Mouse (Mus musculus): ENCODE results near the gene Cntnap2.

Gene Cntnap2

DNA sequence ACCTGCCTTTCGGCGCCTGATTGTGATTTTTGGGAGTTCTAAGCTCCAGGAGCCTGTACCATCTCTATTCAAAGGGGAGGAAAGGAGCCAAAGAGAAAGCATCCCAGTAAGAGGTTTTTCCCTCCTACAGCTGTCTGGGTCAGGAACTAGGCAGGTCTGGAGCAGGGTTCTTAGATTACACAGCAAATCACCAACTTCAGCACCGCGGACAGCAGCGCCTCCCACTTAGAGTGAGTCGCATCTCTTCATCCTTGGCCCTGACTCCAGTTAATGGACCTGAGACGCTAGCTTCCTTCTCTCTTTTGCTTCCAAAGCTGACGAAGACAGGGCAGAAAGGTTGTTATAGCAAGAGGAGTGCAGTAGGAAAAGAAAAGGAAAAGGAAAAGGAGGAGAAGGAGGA, at the start of gene Cntnap2:
Gene Cntnap2 (plus strand): TSS at position 267 of the 400 bp plus-strand sequence.
- peak; percentile 64 for ATAC-seq (ENCODE audit: insufficient number of reproducible peaks, low FRiP score, low TSS enrichment)

DNA sequence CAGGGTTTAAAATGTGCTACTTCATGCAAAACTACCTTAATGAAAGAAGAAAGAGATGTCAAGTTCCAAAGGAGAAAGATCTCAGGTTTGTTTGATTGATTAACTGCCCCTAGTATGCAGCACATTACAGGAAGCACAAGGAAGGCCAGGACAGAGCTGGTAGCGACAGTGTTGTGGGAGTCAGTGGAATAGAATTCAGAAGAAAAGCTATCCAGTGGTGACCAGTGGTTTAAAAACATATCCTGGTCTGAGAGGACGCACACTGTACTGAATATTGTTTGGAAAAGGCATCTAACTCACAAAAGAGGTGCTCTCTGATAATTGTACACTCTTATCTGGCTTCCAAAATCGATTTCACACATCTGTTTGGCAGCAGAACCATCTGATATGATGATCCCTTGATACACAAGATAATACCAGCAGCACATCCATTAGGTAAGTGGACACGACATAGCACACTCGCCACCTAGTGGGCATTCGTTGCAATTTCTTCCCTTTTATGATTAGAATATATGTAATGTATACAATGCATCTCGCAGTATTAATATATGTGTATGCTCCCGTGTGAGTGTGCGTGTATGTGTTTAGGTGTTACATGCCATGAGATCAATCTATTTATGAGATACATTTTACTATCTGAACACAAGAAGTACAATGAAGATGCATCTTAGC, 33.0 kb upstream of the Cntnap2 start:
- peak; percentile 79 for ATAC-seq (ENCODE audit: insufficient number of reproducible peaks, low FRiP score, low TSS enrichment)

DNA sequence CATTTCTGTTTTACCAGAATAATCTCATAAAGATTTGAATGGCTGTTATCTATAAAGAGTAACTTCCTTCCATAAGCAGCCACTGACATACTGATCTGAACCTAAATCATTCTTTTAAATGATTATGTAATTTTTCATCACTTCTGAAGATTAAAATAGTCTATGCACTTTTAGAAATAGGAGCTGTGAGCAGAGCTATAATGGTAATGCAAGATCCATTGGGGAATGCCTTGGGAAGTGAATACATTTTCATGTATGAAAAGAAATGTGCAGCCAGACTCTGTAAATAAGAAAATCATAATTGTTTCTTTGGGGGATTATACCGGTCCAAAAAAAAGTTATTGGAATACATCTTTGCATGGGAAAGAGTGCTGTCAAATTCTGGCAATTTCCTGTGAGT, 19.7 kb upstream of the Cntnap2 start:
- ATAC-seq (ENCODE audit: insufficient number of reproducible peaks, low FRiP score, low TSS enrichment), result no peak

DNA sequence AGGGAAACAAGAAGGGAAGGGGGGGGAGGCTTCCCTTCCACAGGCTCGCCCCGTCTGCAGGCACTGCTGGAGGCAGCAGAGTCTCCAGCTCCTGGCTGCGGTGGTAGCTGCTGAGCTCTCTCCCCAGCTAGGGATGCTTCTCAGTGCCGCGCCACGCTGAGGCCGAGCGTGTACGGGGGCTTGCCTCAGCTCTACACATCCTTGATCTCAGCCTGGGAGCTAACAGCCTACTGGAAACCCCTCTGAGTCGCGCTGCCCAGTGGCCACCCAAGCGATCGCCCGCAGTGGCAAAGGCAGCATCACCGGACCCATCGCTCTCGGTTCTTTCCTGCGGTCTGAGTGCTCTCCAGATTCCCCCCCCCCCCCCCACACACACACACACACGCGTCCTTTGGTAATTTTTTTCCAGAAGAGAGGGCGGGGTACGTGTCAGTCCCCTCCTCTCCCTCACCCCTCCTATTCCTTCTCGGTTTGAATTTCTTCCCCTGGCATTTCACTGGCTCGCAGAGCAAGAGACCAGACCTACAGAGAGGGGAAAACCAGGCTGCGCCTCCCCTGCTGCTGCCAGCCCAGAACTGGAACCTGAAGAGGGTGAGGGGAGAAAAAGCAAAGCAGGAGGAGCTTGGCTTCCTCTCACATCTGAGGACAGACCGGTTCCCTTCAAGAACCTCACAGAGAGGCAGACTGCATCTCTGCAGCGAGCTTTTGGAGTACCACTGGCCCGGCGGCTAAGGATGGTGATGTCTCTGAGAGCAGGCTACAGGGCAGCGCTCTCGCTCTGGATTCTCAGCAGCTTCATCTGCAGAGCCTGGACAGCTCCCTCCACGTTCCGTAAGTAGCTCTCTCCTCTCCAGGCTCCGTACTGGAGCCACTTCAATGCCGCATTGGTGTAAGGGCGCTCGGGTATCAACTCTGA, 657 bp downstream of the Cntnap2 start:
- ATAC-seq (ENCODE audit: insufficient number of reproducible peaks, low FRiP score, low TSS enrichment), result peak; percentile 89

DNA sequence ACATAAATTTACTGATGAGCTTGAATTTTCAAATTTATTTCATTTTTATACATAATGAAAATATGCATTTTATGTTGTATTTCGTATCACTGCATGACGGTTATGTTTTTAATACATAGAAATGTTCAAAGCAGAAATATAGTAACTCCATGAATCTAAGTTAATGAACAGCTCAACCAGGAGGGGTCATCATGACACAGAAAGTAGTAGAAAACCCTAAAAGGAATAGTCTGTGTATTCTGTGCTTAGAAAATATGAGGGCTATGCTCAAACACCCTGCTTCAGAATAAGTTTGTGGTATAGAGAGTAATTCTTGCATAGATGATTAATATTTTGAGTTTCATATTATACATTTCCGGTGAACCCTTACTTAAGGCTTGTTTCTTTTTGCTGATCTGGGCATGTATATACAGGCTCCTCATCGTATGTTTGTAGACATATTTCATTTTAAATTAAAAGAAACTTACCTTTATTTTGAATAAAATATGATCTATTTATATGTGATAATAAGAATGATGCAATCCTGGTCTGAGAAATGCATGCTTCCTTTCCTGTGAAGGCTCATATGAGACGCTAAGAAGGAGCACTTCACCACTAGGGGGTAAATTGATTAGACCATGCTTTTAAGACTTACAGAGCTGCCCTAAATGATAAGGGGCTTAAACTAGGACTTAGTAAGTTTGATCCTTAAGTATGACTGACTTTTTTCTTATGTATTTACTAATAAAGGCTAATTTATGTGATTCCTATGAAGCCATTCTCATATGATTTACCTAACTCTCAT, 3.2 kb downstream of the Cntnap2 start:
- no peak for ATAC-seq (ENCODE audit: insufficient number of reproducible peaks, low FRiP score, low TSS enrichment)

DNA sequence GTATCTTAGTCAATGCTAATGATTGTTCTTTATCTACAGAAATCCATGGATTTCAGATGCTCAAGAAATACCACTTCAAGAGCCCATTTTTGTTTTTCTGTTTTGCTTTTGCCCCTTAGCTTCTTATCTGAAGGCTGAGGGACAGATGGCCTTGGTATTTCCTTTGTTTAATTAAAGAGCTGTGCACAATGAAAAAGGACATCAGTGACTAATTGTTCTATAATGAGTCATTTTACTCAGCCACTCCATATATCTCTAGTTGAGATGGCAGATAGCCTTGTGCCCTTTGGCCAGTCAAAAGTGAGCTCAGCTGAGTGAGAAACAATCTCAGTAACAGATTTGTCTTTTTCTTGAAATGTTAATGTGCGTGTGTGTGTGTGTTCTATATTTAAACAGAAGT, 29.1 kb downstream of the Cntnap2 start:
- peak; percentile 58; the same call in 1 of the 2 replicates for ATAC-seq (ENCODE audit: insufficient number of reproducible peaks, low FRiP score, low TSS enrichment)

DNA sequence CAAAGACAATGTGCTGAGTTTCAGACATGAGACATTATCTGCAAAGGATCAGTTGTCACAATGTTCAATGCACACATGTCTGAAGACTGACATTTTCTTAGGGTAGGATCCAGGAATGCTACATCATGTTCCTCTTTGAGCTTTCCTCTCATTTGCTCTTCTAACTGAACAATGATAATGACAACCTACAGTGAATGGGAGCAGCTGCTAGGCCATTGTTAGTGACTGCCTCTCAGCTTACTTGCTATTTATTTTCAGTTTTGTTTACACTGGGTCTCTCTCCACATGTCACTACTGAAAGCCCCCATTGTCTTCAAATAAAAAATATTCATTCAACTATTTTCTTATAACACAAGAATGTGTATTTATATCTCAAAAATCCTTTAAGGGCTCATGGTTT, 54.5 kb downstream of the Cntnap2 start:
- no peak for ATAC-seq (ENCODE audit: insufficient number of reproducible peaks, low FRiP score, low TSS enrichment)

DNA sequence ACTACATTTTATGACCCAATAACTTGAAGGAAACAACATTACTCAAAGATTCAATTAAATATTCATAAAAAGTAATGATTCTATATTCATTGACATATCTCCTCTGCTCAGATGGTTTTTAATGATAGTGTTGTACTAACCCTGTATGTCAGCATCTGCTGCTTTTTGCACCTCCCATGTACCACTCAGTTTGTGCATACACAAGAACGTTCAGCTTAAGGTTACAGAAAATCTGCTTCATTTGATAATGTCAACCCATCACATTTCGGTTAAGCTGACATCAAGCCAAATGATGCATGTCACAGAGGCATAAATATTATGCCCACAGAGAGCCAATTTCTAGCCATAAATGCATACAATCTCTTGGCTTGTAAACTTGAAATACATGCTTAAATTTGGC, 85.7 kb downstream of the Cntnap2 start:
- no peak for ATAC-seq (ENCODE audit: insufficient number of reproducible peaks, low FRiP score, low TSS enrichment)

DNA sequence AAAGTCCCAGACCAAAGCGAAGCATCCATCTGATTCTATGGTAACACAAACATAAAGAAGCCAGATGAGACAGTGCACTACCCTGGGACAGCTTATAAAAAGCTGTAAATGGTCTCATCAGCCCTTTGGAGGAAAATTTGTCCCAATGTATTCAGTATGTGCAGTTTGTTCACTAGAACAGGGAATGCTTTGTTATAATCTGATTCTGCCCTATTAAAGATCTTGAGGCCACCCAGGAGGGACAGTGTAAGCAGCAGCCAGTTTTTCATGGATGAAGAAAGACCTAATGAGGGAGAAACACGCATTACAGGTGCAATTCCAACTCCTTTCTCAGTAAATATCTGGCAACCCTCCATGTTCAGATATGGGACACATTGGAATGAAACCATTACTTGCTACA, 145.9 kb downstream of the Cntnap2 start:
- peak; percentile 20; the same call in 1 of the 2 replicates for ATAC-seq (ENCODE audit: insufficient number of reproducible peaks, low FRiP score, low TSS enrichment)

DNA sequence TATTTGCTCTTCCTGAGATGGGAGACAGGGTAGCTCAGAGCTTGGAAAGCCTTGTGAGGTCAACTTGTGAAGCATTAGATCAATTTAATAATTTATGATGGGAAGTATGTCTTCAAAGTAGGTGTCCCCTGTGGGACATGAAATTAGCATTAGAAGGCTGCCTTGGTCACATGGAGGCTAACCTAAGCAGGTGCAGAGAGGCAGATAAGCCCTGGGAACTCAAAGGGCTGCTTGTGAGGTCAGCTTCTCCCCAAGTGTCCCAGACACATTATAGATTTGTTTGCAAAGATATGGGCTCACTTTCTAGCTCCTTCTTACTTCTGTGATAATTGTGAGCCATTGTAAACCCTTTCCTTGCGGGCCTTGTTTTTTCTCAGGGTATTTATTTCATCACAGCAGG, 155.2 kb downstream of the Cntnap2 start:
- no peak for ATAC-seq (ENCODE audit: insufficient number of reproducible peaks, low FRiP score, low TSS enrichment)

DNA sequence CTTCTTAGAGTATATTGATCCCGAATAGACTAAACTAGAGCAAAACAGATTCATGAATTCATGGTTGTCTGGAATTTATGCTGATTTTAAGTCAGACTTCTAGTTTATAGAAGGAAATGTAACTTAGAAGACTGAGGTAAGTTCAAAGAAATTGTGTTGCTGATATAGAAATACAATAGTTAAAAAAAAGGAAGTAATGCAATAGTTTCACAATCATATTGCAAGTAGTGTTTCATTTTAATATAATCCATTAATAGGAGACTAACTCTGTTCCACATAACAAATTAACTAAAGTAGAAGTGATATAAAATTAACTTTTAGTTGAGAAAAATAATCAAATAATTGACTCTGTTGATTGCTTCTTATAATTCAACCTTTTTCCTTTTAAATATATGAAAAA, 169.8 kb downstream of the Cntnap2 start:
- ATAC-seq (ENCODE audit: insufficient number of reproducible peaks, low FRiP score, low TSS enrichment), result no peak

DNA sequence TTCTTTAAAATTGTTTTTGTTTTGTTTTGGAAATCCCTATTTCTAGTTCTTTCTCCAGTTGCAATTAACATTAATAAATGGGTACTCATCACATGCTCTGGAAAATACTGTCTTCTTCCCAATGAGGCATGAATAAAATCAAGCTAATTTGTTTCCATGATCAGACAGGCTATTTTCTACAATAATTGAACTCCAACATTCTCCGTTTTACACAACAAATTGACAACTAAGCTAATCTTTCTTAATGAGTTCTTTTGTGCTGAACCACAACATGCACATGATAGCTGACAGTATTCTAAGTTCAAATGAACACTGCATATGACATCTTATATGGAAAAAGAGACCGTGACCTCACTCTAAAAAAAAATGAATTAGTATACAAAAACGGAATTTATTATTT, 173.4 kb downstream of the Cntnap2 start:
- ATAC-seq (ENCODE audit: insufficient number of reproducible peaks, low FRiP score, low TSS enrichment), result no peak

DNA sequence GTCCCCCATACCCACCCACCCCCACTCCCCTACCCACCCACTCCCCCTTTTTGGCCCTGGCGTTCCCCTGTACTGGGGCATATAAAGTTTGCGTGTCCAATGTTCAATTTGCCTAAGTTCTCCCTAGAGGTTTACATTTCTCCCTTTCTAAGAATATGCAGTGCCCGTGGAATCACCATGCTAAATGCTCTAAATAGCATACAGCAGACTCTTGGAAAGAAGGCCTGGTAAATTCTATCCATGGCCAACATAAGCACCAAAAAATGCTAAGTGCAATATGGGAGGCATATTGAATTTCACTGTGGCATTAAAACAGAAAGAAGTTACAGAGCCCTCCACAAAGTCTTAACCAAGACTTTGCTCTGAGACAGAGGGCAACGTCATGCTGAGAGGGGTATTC, 177.4 kb downstream of the Cntnap2 start:
- no peak for ATAC-seq (ENCODE audit: insufficient number of reproducible peaks, low FRiP score, low TSS enrichment)

DNA sequence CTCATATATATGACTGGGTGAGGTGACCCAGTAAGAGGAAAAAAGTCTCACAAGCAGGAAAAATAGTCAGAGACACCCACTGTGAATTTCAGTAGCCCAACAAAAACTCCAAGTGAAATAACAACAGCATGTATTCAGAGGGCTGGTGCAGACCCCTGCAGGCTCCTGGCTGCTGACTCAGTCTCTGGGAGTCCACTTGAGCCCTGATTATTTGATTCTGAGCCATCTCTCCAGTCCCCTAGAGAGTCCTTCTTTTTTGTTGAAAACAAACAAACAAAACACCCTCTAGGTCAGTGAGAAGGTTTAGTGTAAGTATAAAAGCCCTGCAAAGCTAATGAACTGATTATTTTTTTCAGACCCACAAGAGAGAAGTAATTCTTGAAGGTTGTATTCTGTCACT, 179.0 kb downstream of the Cntnap2 start:
- 0 out of 2 replicates have a peak, but pooled peaks have one; percentile 52 for ATAC-seq (ENCODE audit: insufficient number of reproducible peaks, low FRiP score, low TSS enrichment)

DNA sequence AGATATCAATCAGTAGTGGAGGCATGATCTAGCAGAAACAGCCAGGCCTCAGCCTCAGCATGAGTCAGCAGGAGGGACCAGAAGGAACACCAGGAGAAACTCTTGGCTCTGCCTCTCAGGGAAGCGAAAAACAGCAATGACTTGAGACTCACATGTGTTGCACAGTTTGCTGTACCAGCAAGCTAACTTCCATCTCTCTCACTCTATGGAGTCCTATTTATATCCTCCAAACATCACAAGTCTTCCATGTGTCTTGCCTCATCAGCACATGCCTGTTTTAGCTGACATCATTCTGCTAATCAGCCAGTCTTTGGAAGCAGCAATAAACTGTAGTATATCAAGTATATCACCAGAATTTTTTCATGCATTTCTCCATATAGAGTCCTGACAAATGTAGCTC, 182.1 kb downstream of the Cntnap2 start:
- ATAC-seq (ENCODE audit: insufficient number of reproducible peaks, low FRiP score, low TSS enrichment), result no peak

DNA sequence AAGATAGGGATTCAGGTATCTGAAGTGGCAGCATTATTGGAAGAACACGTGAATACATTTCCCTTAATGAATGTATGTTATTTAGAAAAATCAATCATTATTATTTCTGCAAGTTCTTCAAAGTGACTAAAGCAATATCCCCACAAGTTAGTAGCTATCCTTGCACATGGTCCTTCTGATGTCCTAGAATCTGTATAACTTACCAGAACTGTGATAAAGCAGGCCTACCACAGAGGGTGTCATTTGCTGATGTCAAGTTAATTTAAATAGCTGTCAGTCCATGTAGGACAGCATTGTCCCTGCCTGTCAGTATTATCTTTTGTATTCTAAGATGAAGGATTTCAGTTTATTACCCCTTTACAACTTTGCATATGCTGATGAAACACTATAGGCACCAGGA, 185.5 kb downstream of the Cntnap2 start:
- no peak for ATAC-seq (ENCODE audit: insufficient number of reproducible peaks, low FRiP score, low TSS enrichment)

DNA sequence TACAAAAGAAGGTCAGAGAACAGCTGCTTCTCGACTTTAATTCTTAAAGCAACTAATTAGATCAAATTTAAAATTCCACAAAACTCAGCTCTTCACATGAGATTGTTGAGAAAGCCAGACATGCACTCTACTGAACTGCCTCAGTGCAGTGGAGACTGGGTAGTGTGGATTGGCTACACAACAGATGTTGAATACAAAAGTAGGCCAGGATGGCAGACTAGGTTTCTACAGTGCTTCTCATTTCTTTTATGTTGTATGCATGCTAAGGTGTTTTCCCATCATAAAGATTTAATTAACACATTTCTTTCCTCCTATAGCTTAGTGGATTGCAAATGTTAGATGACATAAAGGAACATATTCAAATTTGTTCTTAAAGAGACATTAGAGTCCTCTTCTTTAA, 198.9 kb downstream of the Cntnap2 start:
- no peak for ATAC-seq (ENCODE audit: insufficient number of reproducible peaks, low FRiP score, low TSS enrichment)

DNA sequence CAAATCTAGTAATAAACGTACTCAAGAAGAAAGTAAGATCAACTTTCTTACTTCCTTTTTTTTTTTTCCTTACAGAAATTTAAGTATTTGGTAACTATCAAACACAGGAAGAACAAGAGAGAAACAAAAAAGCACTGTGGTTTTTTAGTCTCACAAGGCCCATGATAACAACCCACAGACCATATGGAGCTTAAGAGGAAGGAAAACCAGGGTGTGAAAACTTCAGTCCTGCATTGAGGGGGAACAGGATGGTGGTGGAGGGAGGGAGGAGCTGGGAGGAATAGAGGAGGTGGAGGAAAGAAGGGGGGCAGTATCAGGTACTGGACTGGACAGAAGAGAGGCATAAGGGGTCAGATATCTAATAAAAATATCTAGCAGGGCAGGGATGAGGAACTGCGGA, 212.4 kb downstream of the Cntnap2 start:
- ATAC-seq (ENCODE audit: insufficient number of reproducible peaks, low FRiP score, low TSS enrichment), result no peak

DNA sequence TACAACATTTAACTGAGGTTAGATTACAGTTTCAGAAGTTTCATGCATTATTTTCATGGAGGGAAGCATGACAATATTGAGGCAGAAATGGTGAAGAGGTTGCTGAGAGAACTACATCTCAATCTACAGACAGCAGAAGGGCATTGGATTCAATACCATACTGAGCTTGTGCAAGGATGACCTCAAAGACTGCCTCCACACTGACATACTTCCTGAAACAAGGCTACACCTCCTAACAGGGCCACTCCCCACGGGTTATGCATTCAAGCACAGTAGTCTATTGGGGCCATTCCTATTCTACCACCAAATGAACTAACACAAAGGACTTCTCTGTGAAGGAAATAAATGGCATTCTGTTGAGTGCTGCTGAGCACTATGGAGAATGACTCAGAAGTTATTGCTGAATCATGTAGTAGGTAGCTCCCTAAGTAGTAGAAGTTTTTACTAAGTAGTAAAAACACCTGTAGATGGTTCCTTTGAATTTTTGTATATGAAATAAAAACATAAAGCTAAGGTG, 214.2 kb downstream of the Cntnap2 start:
- no peak for ATAC-seq (ENCODE audit: insufficient number of reproducible peaks, low FRiP score, low TSS enrichment)

DNA sequence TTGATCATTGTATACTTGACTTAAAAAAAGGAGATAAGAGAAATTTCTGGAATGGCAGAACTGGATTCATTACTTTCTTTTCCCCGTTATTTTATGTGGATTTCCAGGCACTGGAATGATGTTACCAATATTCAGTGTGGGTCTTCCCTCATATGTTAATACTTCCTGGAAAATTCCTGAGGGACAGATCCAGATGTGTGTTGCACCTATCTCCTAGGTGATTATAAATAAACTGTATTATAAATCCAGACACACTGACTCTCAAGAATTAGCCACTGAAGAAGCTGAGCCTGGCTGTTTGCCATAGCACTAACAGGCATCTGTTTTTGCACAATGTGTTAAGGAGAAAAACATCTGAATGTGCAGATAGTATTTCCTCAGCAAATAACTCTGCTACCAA, 231.0 kb downstream of the Cntnap2 start:
- ATAC-seq (ENCODE audit: insufficient number of reproducible peaks, low FRiP score, low TSS enrichment), result no peak

DNA sequence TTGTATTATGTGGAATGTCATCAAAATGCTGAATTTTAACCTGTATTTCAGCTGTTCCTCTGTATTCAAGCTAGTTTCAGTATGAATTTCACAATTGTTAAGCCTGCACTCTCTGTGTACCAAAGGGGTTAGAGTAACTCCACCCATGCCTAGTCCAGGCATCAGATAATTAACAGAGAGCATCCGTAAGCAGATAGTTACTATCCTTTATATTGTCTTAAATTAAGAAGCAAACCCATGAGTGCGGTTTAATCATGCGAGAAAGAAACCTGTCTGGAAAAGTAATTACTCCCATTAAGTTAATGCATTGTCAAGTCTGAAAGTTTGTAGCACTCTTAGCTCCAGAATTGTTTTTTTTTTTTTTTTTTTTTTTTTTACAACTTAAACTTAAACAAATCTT, 258.3 kb downstream of the Cntnap2 start:
- ATAC-seq (ENCODE audit: insufficient number of reproducible peaks, low FRiP score, low TSS enrichment), result no peak
